Mouse (Mus musculus): Measurements from ENCODE around the gene Ube3c. TPM values are rescaled to one million over a fixed set of nuclear protein-coding genes. Genes with fewer than 3 reads are reported as not detected.
"Not testable (repeated sequence)": the region's sequence is repeated elsewhere in the genome, so short reads cannot be mapped to it uniquely, and the experiment has no call there.

Ube3c gene
- polyA plus RNA-seq, 1 experiment from 2014 or later: 27.1 TPM

GRCm38 (mm10) chr5:29629941-29630340, 60.9 kb downstream of the Ube3c start:
- Histone ChIP-seq H3K9me3 (no peaks in the 10 kb centered on the region), H3K4me3 (replicated peaks) (no peak overlapping the region)
- WGBS: 97% methylated on average over 2 of the region's 2 CpGs

GRCm38 (mm10) chr5:29631711-29632110, 62.7 kb downstream of the Ube3c start:
- H3K4me2 ChIP-seq (replicated peaks): no peak overlapping the region
- no peak overlapping the region for H3K27ac ChIP-seq
- H3K9ac ChIP-seq (replicated peaks): no peak overlapping the region
- H3K4me1 ChIP-seq (replicated peaks): no peaks in the 10 kb centered on the region
- H3K4me3 ChIP-seq (replicated peaks): no peak overlapping the region
- no peaks in the 10 kb centered on the region for H3K9me3 ChIP-seq
- ATAC-seq: no peak
- peaks cover 47% of the 10 kb centered on the region for H3K36me3 ChIP-seq
- H3K27me3 ChIP-seq: no peaks in the 10 kb centered on the region
- 89% methylated on average over 3 of the region's 3 CpGs for WGBS

More at GRCm38 (mm10) chr5:29629941-29630340, 60.9 kb downstream of the Ube3c start:
- no peaks in the 10 kb centered on the region for H3K27me3 ChIP-seq
- H3K36me3 ChIP-seq: peaks cover 48% of the 10 kb centered on the region
- no peak overlapping the region for H3K4me2 ChIP-seq (replicated peaks)
- no peak overlapping the region for H3K27ac ChIP-seq
- no peaks in the 10 kb centered on the region for H3K4me1 ChIP-seq (replicated peaks)
- no peak for ATAC-seq
- H3K9ac ChIP-seq (replicated peaks): no peak overlapping the region

- H3K9me3 ChIP-seq: no peaks in the 10 kb centered on the region
- H3K27me3 ChIP-seq: no peaks in the 10 kb centered on the region
- H3K4me3 ChIP-seq (replicated peaks): no peak overlapping the region
- H3K4me2 ChIP-seq (replicated peaks): no peak overlapping the region
- H3K9ac ChIP-seq (replicated peaks): no peak overlapping the region
- no peak for ATAC-seq
- H3K27ac ChIP-seq: no peak overlapping the region
- no peaks in the 10 kb centered on the region for H3K4me1 ChIP-seq (replicated peaks)
- H3K36me3 ChIP-seq: peaks cover 67% of the 10 kb centered on the region
Measured at GRCm38 (mm10) chr5:29636298-29636697, 67.3 kb downstream of the Ube3c start.

GRCm38 (mm10) chr5:29636884-29637283, 67.8 kb downstream of the Ube3c start:
- no peak for ATAC-seq
- Histone ChIP-seq H3K4me1 (replicated peaks) (no peaks in the 10 kb centered on the region), H3K27me3 (no peaks in the 10 kb centered on the region), H3K4me2 (replicated peaks) (no peak overlapping the region), H3K4me3 (replicated peaks) (no peak overlapping the region), H3K27ac (no peak overlapping the region), H3K9ac (replicated peaks) (no peak overlapping the region), H3K36me3 (peaks cover 63% of the 10 kb centered on the region), H3K9me3 (no peaks in the 10 kb centered on the region)

GRCm38 (mm10) chr5:29641124-29641884, 72.3 kb downstream of the Ube3c start:
- H3K36me3 ChIP-seq: peaks cover 55% of the 10 kb centered on the region
- H3K9me3 ChIP-seq: no peaks in the 10 kb centered on the region
- 91% methylated on average over 7 of the region's 7 CpGs for WGBS
- no peak for ATAC-seq
- no peaks in the 10 kb centered on the region for H3K4me1 ChIP-seq (replicated peaks)
- no peak overlapping the region for H3K4me2 ChIP-seq (replicated peaks)
- no peak overlapping the region for H3K9ac ChIP-seq (replicated peaks)
- no peak overlapping the region for H3K4me3 ChIP-seq (replicated peaks)
- no peak overlapping the region for H3K27ac ChIP-seq
- no peaks in the 10 kb centered on the region for H3K27me3 ChIP-seq

- Histone ChIP-seq H3K27me3 (no peaks in the 10 kb centered on the region), H3K4me3 (replicated peaks) (no peak overlapping the region), H3K36me3 (peaks cover 27% of the 10 kb centered on the region), H3K4me2 (replicated peaks) (no peak overlapping the region), H3K9ac (replicated peaks) (no peak overlapping the region), H3K4me1 (replicated peaks) (no peaks in the 10 kb centered on the region), H3K9me3 (no peaks in the 10 kb centered on the region), H3K27ac (no peak overlapping the region)
- no peak for ATAC-seq
Measured at GRCm38 (mm10) chr5:29651696-29652095, 82.7 kb downstream of the Ube3c start.

- ATAC-seq: no peak
- Histone ChIP-seq H3K9me3 (no peaks in the 10 kb centered on the region), H3K36me3 (peaks cover 33% of the 10 kb centered on the region), H3K27me3 (no peaks in the 10 kb centered on the region), H3K4me1 (replicated peaks) (no peaks in the 10 kb centered on the region), H3K27ac (no peak overlapping the region), H3K9ac (replicated peaks) (no peak overlapping the region), H3K4me2 (replicated peaks) (no peak overlapping the region), H3K4me3 (replicated peaks) (no peak overlapping the region)
- 93% methylated on average over 3 of the region's 3 CpGs for WGBS
Measured at GRCm38 (mm10) chr5:29657590-29658339, 88.7 kb downstream of the Ube3c start.

- not testable (repeated sequence) for H3K4me2 ChIP-seq (replicated peaks); H3K4me3 ChIP-seq (replicated peaks); H3K9ac ChIP-seq (replicated peaks); H3K4me1 ChIP-seq (replicated peaks); H3K27ac ChIP-seq; ATAC-seq; H3K27me3 ChIP-seq; H3K9me3 ChIP-seq
- WGBS: 98% methylated on average over 4 of the region's 4 CpGs
- peaks cover 59% of the 10 kb centered on the region for H3K36me3 ChIP-seq
Measured at GRCm38 (mm10) chr5:29661246-29661645, 92.2 kb downstream of the Ube3c start.

- Histone ChIP-seq H3K9ac (replicated peaks) (no peak overlapping the region), H3K4me2 (replicated peaks) (no peak overlapping the region), H3K9me3 (no peaks in the 10 kb centered on the region), H3K36me3 (peaks cover 66% of the 10 kb centered on the region), H3K27me3 (no peaks in the 10 kb centered on the region), H3K4me3 (replicated peaks) (no peak overlapping the region), H3K4me1 (replicated peaks) (no peaks in the 10 kb centered on the region), H3K27ac (no peak overlapping the region)
- 92% methylated on average over 2 of the region's 2 CpGs for WGBS
- no peak for ATAC-seq
Measured at GRCm38 (mm10) chr5:29665391-29665790, 96.3 kb downstream of the Ube3c start.

- no peaks in the 10 kb centered on the region for H3K9me3 ChIP-seq
- no peak overlapping the region for H3K27ac ChIP-seq
- H3K36me3 ChIP-seq: peaks cover 78% of the 10 kb centered on the region
- H3K4me3 ChIP-seq (replicated peaks): no peak overlapping the region
- no peak overlapping the region for H3K9ac ChIP-seq (replicated peaks)
- H3K4me1 ChIP-seq (replicated peaks): no peaks in the 10 kb centered on the region
- 95% methylated on average over 4 of the region's 4 CpGs for WGBS
- ATAC-seq: no peak
- H3K27me3 ChIP-seq: no peaks in the 10 kb centered on the region
- no peak overlapping the region for H3K4me2 ChIP-seq (replicated peaks)
Measured at GRCm38 (mm10) chr5:29672551-29672950, 103.5 kb downstream of the Ube3c start.

GRCm38 (mm10) chr5:29674305-29674704, 105.3 kb downstream of the Ube3c start:
- no peak overlapping the region for H3K4me2 ChIP-seq (replicated peaks)
- no peak overlapping the region for H3K27ac ChIP-seq
- 97% methylated on average over 4 of the region's 4 CpGs for WGBS
- H3K36me3 ChIP-seq: peaks cover 65% of the 10 kb centered on the region
- H3K9me3 ChIP-seq: no peaks in the 10 kb centered on the region
- no peak for ATAC-seq
- no peak overlapping the region for H3K4me3 ChIP-seq (replicated peaks)
- H3K27me3 ChIP-seq: no peaks in the 10 kb centered on the region
- H3K9ac ChIP-seq (replicated peaks): no peak overlapping the region
- no peaks in the 10 kb centered on the region for H3K4me1 ChIP-seq (replicated peaks)

- H3K27ac ChIP-seq: no peak overlapping the region
- ATAC-seq: no peak
- H3K4me1 ChIP-seq (replicated peaks): no peaks in the 10 kb centered on the region
- H3K4me2 ChIP-seq (replicated peaks): no peak overlapping the region
- WGBS: 96% methylated on average over 3 of the region's 3 CpGs
- H3K4me3 ChIP-seq (replicated peaks): no peak overlapping the region
- H3K27me3 ChIP-seq: no peaks in the 10 kb centered on the region
- peaks cover 54% of the 10 kb centered on the region for H3K36me3 ChIP-seq
- no peaks in the 10 kb centered on the region for H3K9me3 ChIP-seq
- H3K9ac ChIP-seq (replicated peaks): no peak overlapping the region
Measured at GRCm38 (mm10) chr5:29676445-29676844, 107.4 kb downstream of the Ube3c start.

All from midbrain, embryonic 13.5 days (tissue).